Mouse (Mus musculus) heart, postnatal 0 days (tissue): ENCODE measurements at regions not wholly inside any gene's neighbourhood (a gene's known extent, or its start where the extent isn't known, plus 50 kb on each side); places are given as distances from the start of the nearest gene placed in this dataset.

Source experiments
- ATAC-seq: fragments of 200-750 bp; cut with Nextera tagmentation; 2 replicates; pipeline ENCODE4 v1.8.0; 2017; ENCODE audit warnings: low read depth, moderate number of reproducible peaks, moderate library complexity; ENCODE audit not compliant: insufficient read depth
- DNase-seq: peaks from one replicate; pipeline ENCODE4 v3.0.0-alpha.2; 2016; ENCODE audit warnings: low spot score
- H3K27ac ChIP-seq: fragments of 300-500 bp; sonication (generic); 2 replicates; pipeline ENCODE4 v1.5.1; 2014; ENCODE audit warnings: low read depth, mild to moderate bottlenecking
- H3K27me3 ChIP-seq: fragments of 300-500 bp; sonication (generic); 2 replicates; pipeline ENCODE4 v1.6.1; 2014; ENCODE audit warnings: low read length, mixed read lengths; ENCODE audit not compliant: control insufficient read depth, insufficient read depth
- H3K36me3 ChIP-seq: fragments of 300-500 bp; sonication (generic); replicated peaks from 2 replicates; pipeline ENCODE4 v1.6.1; 2014; ENCODE audit warnings: low read length, mixed read lengths; ENCODE audit not compliant: control insufficient read depth, insufficient read depth
- H3K4me1 ChIP-seq: fragments of 300-500 bp; sonication (generic); 2 replicates; pipeline ENCODE4 v1.6.1; 2014; ENCODE audit warnings: antibody characterized with exemption; ENCODE audit not compliant: control insufficient read depth, insufficient read depth
- H3K4me2 ChIP-seq: fragments of 300-500 bp; sonication (generic); 2 replicates; pipeline ENCODE4 v1.6.1; 2014; ENCODE audit warnings: low read depth, mild to moderate bottlenecking, low read length, moderate library complexity
- H3K4me3 ChIP-seq: fragments of 300-500 bp; sonication (generic); 2 replicates; pipeline ENCODE4 v1.5.1; 2014; ENCODE audit warnings: low read depth, low read length
- H3K9ac ChIP-seq: fragments of 300-500 bp; sonication (generic); replicated peaks from 2 replicates; pipeline ENCODE4 v1.6.1; 2014; ENCODE audit warnings: low read depth, low read length, mixed read lengths
- H3K9me3 ChIP-seq: fragments of 300-500 bp; sonication (generic); replicated peaks from 2 replicates; pipeline ENCODE4 v1.6.1; 2016; ENCODE audit warnings: low read length; ENCODE audit not compliant: control insufficient read depth
- CTCF ChIP-seq: IDR thresholded peaks from 2 replicates; pipeline ENCODE4 v1.5.1; 2016; ENCODE audit warnings: antibody characterized with exemption, control low read depth, low read depth
- EP300 ChIP-seq: IDR thresholded peaks from 2 replicates; pipeline ENCODE4 v1.6.1; 2016; ENCODE audit warnings: antibody characterized with exemption, low read depth
- WGBS: fragments of 180-500 bp; shearing (Covaris S2); extraction: QIAGEN DNeasy Blood & Tissue Kit; methylation state at CpG from one replicate; pipeline ENCODE4 v1.1.7; 2014; 5-methylcytosine and 5-hydroxymethylcytosine counted together

DNA sequence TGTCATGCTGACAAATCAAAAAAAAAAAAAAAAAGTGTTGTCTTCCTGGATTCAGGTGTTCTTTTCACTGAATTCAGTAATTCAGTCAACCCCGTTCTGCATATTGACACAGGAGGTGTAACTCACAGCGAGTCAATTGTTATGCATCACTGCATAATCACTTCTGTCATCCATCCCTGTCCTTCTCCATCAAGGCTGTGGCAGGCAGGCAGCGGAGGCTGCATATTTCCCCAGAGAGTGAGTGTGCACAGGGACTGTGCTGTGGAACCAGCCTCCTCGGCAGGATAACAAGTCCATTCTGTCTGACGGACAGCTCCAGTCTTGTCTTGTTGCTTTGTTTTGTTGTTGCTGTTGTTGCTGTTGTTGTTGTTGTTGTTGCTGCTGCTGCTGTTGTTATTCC lies 127.3 kb upstream of the Lmo4 start:
- Histone ChIP-seq H3K4me3 (no peak overlapping the region), H3K9ac (no peak overlapping the region), H3K27ac (no peak overlapping the region), H3K4me1 (no peaks in the 10 kb centered on the region), H3K27me3 (no peaks in the 10 kb centered on the region), H3K4me2 (no peak overlapping the region), H3K9me3 (no peaks in the 10 kb centered on the region), H3K36me3 (no peaks in the 10 kb centered on the region)
- TF ChIP-seq CTCF: no peak
- no peak for TF ChIP-seq EP300
- ATAC-seq (no peak), DNase-seq (no peak)
- 19% methylated on average over 5 of the region's 5 CpGs for WGBS

DNA sequence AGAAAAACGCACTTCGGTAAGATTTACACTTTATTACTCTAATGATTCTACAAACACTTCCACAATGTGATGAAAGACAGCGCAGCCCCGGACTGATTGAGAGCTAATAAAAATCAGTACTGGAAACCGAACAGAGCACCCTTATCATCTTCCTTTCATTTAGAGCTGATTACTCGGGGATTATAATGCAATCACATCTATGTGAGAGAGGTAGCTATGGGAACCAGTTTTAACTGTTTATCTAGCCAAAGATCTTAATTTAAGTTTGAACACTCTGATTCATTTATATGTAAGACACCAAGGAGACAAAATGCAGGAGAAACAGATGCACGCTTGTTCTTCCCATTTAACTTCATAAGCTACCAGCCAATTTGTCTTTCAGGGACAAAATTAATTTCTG lies 124.1 kb upstream of the Lmo4 start:
- H3K27ac ChIP-seq: no peak overlapping the region
- TF ChIP-seq EP300 (no peak), CTCF (no peak)
- no peaks in the 10 kb centered on the region for H3K4me1 ChIP-seq
- H3K9ac ChIP-seq: no peak overlapping the region
- no peak overlapping the region for H3K4me2 ChIP-seq
- H3K27me3 ChIP-seq: no peaks in the 10 kb centered on the region
- ATAC-seq (no peak), DNase-seq (no peak)
- H3K36me3 ChIP-seq: no peaks in the 10 kb centered on the region
- no peak overlapping the region for H3K4me3 ChIP-seq
- H3K9me3 ChIP-seq: no peaks in the 10 kb centered on the region
- WGBS: 78% methylated on average over 7 of the region's 7 CpGs

DNA sequence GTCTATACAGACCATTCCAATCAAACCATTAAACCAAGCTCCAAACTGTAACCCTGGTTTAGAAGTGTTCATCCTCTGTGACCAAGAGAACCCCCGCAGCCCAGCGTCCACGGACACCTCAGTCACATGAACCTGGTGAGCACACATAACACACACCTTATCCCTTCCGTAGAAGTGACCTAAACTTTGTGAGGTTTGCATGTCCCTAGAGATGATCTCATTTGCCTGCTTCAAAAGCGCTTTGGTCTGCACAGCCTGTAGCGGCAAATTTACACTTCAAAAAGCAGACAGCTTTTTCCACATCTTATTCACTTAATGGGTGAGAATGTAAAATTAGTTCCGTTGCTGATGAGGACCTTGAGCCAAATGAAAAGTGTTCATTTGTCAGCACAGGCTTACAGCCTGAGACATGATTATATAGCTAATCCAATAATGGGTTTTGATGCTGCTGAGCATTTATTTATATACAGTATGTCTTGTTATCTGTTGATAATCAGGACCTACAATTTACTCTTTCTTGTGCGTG lies 122.3 kb upstream of the Lmo4 start:
- ATAC-seq: no peak
- 90% methylated on average over 8 of the region's 8 CpGs for WGBS
- Histone ChIP-seq H3K9me3 (no peaks in the 10 kb centered on the region), H3K27me3 (no peaks in the 10 kb centered on the region), H3K4me2 (no peak overlapping the region), H3K4me1 (no peaks in the 10 kb centered on the region), H3K4me3 (no peak overlapping the region), H3K27ac (no peak overlapping the region), H3K36me3 (no peaks in the 10 kb centered on the region), H3K9ac (no peak overlapping the region)
- TF ChIP-seq CTCF: no peak
- no peak for TF ChIP-seq EP300
- DNase-seq: no peak

DNA sequence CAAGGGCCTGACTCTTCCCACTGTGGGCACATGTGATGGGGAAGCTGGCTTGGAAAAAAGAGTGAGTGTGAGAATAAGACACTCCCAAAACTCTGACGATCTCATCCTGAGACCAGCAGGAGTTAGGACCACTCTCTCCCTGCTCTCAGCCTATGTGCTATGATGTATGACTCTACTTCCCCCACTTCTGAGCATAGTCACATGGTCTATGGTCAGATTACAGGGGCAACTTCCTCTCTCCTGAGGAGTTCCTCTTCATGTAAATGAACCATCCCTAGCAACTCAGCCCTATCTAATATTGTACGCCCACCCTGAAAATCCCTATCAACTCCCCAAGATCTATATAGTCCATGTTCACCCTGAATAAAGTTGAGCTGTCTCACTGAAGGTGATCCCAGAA lies 120.0 kb upstream of the Lmo4 start:
- TF ChIP-seq EP300 (no peak), CTCF (no peak)
- DNase-seq: no peak
- Histone ChIP-seq H3K9me3 (no peaks in the 10 kb centered on the region), H3K36me3 (no peaks in the 10 kb centered on the region), H3K4me2 (no peak overlapping the region), H3K4me3 (no peak overlapping the region), H3K27ac (no peak overlapping the region), H3K27me3 (no peaks in the 10 kb centered on the region), H3K4me1 (no peaks in the 10 kb centered on the region), H3K9ac (no peak overlapping the region)
- 84% methylated on average over 2 of the region's 2 CpGs for WGBS
- no peak for ATAC-seq

DNA sequence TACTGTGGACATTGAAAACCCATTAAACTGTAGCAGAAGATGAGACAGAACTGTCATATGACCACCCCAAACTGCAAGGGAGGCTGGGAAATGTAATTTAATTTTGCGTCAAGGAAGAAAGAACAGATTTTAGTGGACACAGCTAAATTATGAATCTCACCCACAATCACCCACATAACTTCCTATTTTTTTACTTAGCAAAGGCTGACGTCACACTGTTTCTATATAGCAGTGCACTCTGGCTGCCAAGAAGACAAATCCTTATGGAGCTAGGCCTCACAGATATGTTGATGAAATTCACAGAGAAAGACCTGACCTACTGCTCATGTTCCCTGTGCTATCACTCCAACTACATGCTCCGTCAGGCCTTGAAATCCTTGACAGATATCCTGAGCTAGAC lies 118.5 kb upstream of the Lmo4 start:
- H3K4me1 ChIP-seq: no peaks in the 10 kb centered on the region
- no peaks in the 10 kb centered on the region for H3K27me3 ChIP-seq
- no peak overlapping the region for H3K4me2 ChIP-seq
- no peak for ATAC-seq
- no peak for DNase-seq
- H3K9me3 ChIP-seq: no peaks in the 10 kb centered on the region
- no peaks in the 10 kb centered on the region for H3K36me3 ChIP-seq
- WGBS: 87% methylated on average over 3 of the region's 3 CpGs
- H3K9ac ChIP-seq: no peak overlapping the region
- no peak overlapping the region for H3K4me3 ChIP-seq
- TF ChIP-seq EP300 (no peak), CTCF (no peak)
- no peak overlapping the region for H3K27ac ChIP-seq

DNA sequence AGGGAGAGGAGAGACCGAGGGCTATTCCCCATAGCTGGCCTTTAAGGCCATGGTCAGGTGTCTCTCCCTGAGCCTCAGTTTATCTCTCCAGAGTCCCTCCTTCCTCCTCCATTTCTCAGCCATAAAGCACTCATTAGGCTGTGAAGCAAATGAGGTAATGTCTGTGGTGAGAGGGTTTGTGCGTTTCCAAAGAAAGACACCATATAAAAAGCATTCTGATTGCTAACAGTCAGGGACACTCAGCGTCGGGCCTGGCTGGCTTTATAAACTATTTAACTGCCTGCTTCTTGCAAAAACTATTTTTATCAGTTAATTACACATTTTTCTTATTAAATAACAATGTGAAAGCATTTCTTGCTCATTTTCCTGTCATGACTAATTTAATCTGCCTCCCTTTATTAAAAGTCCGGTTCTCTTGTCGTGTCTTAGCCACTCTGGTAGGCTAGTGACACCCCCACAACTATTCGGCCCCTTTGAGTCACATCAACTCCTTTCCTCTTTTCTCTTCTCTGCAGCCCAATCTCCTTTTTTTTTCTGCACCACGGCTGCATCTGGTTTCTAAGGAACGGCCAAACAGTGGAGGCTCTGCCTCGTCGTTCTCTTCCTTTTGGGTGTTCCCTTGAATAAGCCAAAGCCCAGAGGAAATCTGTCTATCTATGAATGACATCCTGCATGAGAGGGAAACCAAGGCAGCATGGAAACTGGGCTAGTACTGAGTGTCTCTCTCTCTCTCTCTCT lies 114.6 kb upstream of the Lmo4 start:
- 59% methylated on average over 11 of the region's 11 CpGs for WGBS
- H3K27ac ChIP-seq: no peak overlapping the region
- H3K36me3 ChIP-seq: no peaks in the 10 kb centered on the region
- no peak overlapping the region for H3K9ac ChIP-seq
- no peaks in the 10 kb centered on the region for H3K27me3 ChIP-seq
- H3K4me2 ChIP-seq: no peak overlapping the region
- no peaks in the 10 kb centered on the region for H3K9me3 ChIP-seq
- TF ChIP-seq CTCF (no peak), EP300 (no peak)
- no peak overlapping the region for H3K4me3 ChIP-seq
- DNase-seq (no peak), ATAC-seq (no peak)
- H3K4me1 ChIP-seq: no peaks in the 10 kb centered on the region
